Mouse (Mus musculus): Measurements from ENCODE around the gene Snrk. TPM values are rescaled to one million over a fixed set of nuclear protein-coding genes. Genes with fewer than 3 reads are reported as not detected.

Snrk gene
- total and polyA plus RNA-seq, 3 experiments, result 9.1 to 446 (median 10.7) TPM

DNA sequence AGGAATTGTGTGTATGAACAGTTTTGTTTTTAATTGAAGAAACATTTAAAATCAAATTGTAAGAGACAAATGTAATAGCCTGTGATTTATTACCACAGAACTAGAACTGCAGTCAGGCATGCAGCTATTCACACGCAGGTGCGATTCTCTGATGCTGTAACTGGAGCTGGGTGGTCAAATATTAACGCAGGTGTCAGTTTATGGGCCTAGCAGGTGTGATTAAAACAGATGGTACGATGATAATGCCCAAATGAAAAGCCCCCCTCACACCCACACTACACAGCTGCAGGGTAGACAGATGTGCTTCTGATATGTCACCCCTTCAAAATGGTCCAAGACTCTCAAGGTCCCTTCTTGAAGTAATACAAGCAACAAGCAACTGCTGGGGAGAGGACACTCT is 15.9 kb upstream of the Snrk start:
- Histone ChIP-seq H3K9ac (ENCODE audit: control insufficient read depth, low read depth, low read length, poor library complexity, severe bottlenecking) (no peak overlapping the region), H3K4me3 (ENCODE audit: control insufficient read depth in 1 of 2, insufficient read depth in 1 of 2, low read depth in 2 of 2, low read length in 2 of 2) (no peak overlapping the region)

DNA sequence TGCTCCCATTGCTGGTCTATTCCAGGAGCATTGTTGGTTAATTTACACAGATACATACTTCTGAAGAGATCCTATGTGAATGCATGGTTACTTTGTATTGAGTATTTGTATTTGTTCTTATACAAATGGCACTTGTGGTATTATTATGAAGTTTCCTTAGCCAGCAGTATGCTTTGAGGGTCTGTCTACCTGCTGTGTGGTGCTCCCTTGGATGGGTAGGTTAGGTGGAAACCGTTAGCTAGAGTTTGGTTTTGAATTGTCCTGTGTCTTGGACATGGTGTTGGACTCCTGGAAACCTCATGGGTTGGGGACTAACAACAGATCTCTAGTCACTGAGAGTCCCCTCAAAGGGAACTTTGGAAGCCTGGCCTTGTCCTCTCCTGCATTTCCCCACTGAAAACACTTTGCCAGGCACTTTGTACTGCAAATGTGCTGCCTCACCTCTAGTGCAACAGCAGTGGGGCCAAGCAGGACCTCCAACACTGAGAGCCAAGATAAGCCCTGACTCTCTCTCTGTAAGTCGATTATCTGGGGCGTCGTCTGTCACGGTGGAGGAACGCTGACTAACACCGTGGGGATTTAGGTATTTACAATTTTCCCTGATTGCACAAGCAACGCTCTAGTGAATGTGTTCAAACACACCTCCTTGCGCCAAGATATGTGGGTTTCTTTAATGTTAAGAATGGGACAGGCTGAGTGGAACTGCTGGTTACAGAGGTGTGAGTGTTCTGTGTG is 13.3 kb upstream of the Snrk start:
- H3K4me1 ChIP-seq (ENCODE audit: control insufficient read depth in 1 of 2, insufficient read depth in 2 of 2, low read length in 2 of 2), result 0 out of 4 replicates have a peak, but pooled peaks cover 0 to 5% of the 10 kb centered on the region in 2 experiments
- no peaks in the 10 kb centered on the region for H3K79me2 ChIP-seq (ENCODE audit: control insufficient read depth, insufficient read depth, low read length, poor library complexity)
- peaks cover 0 to 4% of the 10 kb centered on the region in 2 experiments; a peak in 1 of 4 replicates for H3K36me3 ChIP-seq (ENCODE audit: control insufficient read depth in 1 of 2, insufficient read depth in 2 of 2, low read length in 2 of 2)
- H3K27ac ChIP-seq (ENCODE audit: control insufficient read depth, low read depth, low read length), result no peak overlapping the region
- no peak overlapping the region for H3K9ac ChIP-seq (ENCODE audit: control insufficient read depth, low read depth, low read length, poor library complexity, severe bottlenecking)
- no peaks in the 10 kb centered on the region for H3K27me3 ChIP-seq (ENCODE audit: control insufficient read depth in 1 of 2, insufficient read depth in 2 of 2, low read length in 2 of 2)
- no peak overlapping the region for H3K4me3 ChIP-seq (ENCODE audit: control insufficient read depth in 1 of 2, insufficient read depth in 1 of 2, low read depth in 2 of 2, low read length in 2 of 2)
- TF ChIP-seq CTCF (IDR thresholded peaks at IDR 0.05 in 2 of 3, conservative IDR thresholded peaks at IDR 0.05 in 1 of 3; ENCODE audit: control insufficient read depth in 1 of 3, insufficient read depth in 1 of 3, low read depth in 2 of 3, low read length in 3 of 3, poor library complexity in 1 of 3, severe bottlenecking in 1 of 3) (no peak), MAX (IDR thresholded peaks at IDR 0.05; ENCODE audit: low read length) (0 out of 2 replicates have a peak, but pooled peaks have one; percentile 15), TCF12 (IDR thresholded peaks at IDR 0.05; ENCODE audit: low read depth, low read length) (0 out of 2 replicates have a peak, but pooled peaks have one; percentile 51), ETS1 (IDR thresholded peaks at IDR 0.05; ENCODE audit: low read depth, low read length) (0 out of 2 replicates have a peak, but pooled peaks have one; percentile 14), RCOR1 (IDR thresholded peaks at IDR 0.05; ENCODE audit: low read depth, low read length) (peak; percentile 56; the same call in 1 of the 2 replicates), ZMIZ1 (IDR thresholded peaks at IDR 0.05; ENCODE audit: low read depth, low read length) (no peak), MXI1 (IDR thresholded peaks at IDR 0.05; ENCODE audit: low read depth, low read length) (no peak), ELF1 (IDR thresholded peaks at IDR 0.05; ENCODE audit: low read depth, low read length) (no peak), GABPA (IDR thresholded peaks at IDR 0.05; ENCODE audit: low read depth, low read length) (no peak), TBP (IDR thresholded peaks at IDR 0.05; ENCODE audit: low read depth, low read length) (0 out of 2 replicates have a peak, but pooled peaks have one; percentile 32), MEF2A (IDR thresholded peaks at IDR 0.05; ENCODE audit: extremely low read depth, insufficient replicate concordance, low read depth, low read length, poor library complexity, severe bottlenecking) (no peak), GATA1 (IDR thresholded peaks at IDR 0.05; ENCODE audit: low read depth, low read length) (peak; percentile 63), USF1 (IDR thresholded peaks at IDR 0.05; ENCODE audit: low read depth, low read length) (no peak), MYC (IDR thresholded peaks at IDR 0.05; ENCODE audit: low read depth, low read length) (no peak), TAL1 (IDR thresholded peaks at IDR 0.05; ENCODE audit: low read length) (peak; percentile 27; the same call in 1 of the 2 replicates), JUND (IDR thresholded peaks at IDR 0.05; ENCODE audit: low read depth, low read length) (no peak), EP300 (IDR thresholded peaks at IDR 0.05; ENCODE audit: low read depth in 1 of 2, low read length in 2 of 2) (peak; percentile 55 to 60)
- peak; percentile 70 for DNase-seq (ENCODE audit: low read depth, low spot score)
- no peaks in the 10 kb centered on the region for H3K9me3 ChIP-seq (replicated peaks; ENCODE audit: insufficient read depth, low read length)

More for the DNA sequence above, 15.9 kb upstream of the Snrk start:
- no peaks in the 10 kb centered on the region for H3K27me3 ChIP-seq (ENCODE audit: control insufficient read depth in 1 of 2, insufficient read depth in 2 of 2, low read length in 2 of 2)
- H3K9me3 ChIP-seq (replicated peaks; ENCODE audit: insufficient read depth, low read length), result no peaks in the 10 kb centered on the region
- H3K79me2 ChIP-seq (ENCODE audit: control insufficient read depth, insufficient read depth, low read length, poor library complexity), result no peaks in the 10 kb centered on the region
- peaks cover 2 to 15% of the 10 kb centered on the region in 2 experiments; a peak in 3 of 4 replicates for H3K4me1 ChIP-seq (ENCODE audit: control insufficient read depth in 1 of 2, insufficient read depth in 2 of 2, low read length in 2 of 2)
- H3K27ac ChIP-seq (ENCODE audit: control insufficient read depth, low read depth, low read length), result no peak overlapping the region
- TF ChIP-seq EP300 (IDR thresholded peaks at IDR 0.05; ENCODE audit: low read depth in 1 of 2, low read length in 2 of 2) (no peak), E2F4 (IDR thresholded peaks at IDR 0.05; ENCODE audit: borderline replicate concordance, low read depth, low read length) (no peak), TBP (IDR thresholded peaks at IDR 0.05; ENCODE audit: low read depth, low read length) (no peak), GABPA (IDR thresholded peaks at IDR 0.05; ENCODE audit: low read depth, low read length) (no peak), POLR2AphosphoS2 (IDR thresholded peaks at IDR 0.05; ENCODE audit: low read length) (no peak), UBTF (IDR thresholded peaks at IDR 0.05; ENCODE audit: borderline replicate concordance, insufficient read depth, low read depth, low read length) (no peak), RCOR1 (IDR thresholded peaks at IDR 0.05; ENCODE audit: low read depth, low read length) (no peak), USF2 (IDR thresholded peaks at IDR 0.05; ENCODE audit: borderline replicate concordance in 1 of 2, insufficient read depth in 1 of 2, low read depth in 1 of 2, low read length in 2 of 2) (no peak), NELFE (IDR thresholded peaks at IDR 0.05; ENCODE audit: low read depth, low read length) (no peak), CHD2 (IDR thresholded peaks at IDR 0.05; ENCODE audit: low read length) (no peak), KAT2A (conservative IDR thresholded peaks at IDR 0.05; ENCODE audit: low read depth, low read length) (no peak), TCF12 (IDR thresholded peaks at IDR 0.05; ENCODE audit: low read depth, low read length) (no peak)
- no peak for DNase-seq (ENCODE audit: low read depth, low spot score)
- peaks cover 0 to 10% of the 10 kb centered on the region in 2 experiments; a peak in 2 of 4 replicates for H3K36me3 ChIP-seq (ENCODE audit: control insufficient read depth in 1 of 2, insufficient read depth in 2 of 2, low read length in 2 of 2)
